Mouse (Mus musculus) kidney, embryonic 14.5 days (tissue): Measurements from ENCODE around the gene Mttp. TPM values are rescaled to one million over a fixed set of nuclear protein-coding genes. Genes with fewer than 3 reads are reported as not detected.

Experiments
- ATAC-seq: fragments of 200-750 bp; cut with Nextera tagmentation; 2 replicates; pipeline ENCODE4 v1.8.0; 2017; ENCODE audit warnings: moderate number of reproducible peaks, mild to moderate bottlenecking, moderate TSS enrichment, moderate library complexity; ENCODE audit not compliant: low FRiP score, low TSS enrichment
- H3K27ac ChIP-seq: fragments of 300-500 bp; sonication (generic); 2 replicates; pipeline ENCODE4 v1.5.1; 2014; ENCODE audit warnings: low read depth, mild to moderate bottlenecking, low read length, moderate library complexity, mixed read lengths
- H3K27me3 ChIP-seq: fragments of 300-500 bp; sonication (generic); 2 replicates; pipeline ENCODE4 v1.6.1; 2014; ENCODE audit warnings: mild to moderate bottlenecking, low read length; ENCODE audit not compliant: control insufficient read depth, insufficient read depth
- H3K36me3 ChIP-seq: fragments of 300-500 bp; sonication (generic); 2 replicates; pipeline ENCODE4 v1.6.1; 2014; ENCODE audit warnings: low read length, mixed read lengths; ENCODE audit not compliant: control insufficient read depth, insufficient read depth
- H3K4me1 ChIP-seq: fragments of 300-500 bp; sonication (generic); 2 replicates; pipeline ENCODE4 v1.6.1; 2014; ENCODE audit warnings: low read length, mixed read lengths; ENCODE audit not compliant: control insufficient read depth, insufficient read depth
- H3K4me2 ChIP-seq: fragments of 300-500 bp; sonication (generic); replicated peaks from 2 replicates; pipeline ENCODE4 v1.6.1; 2014; ENCODE audit warnings: low read depth, mild to moderate bottlenecking, low read length
- H3K4me3 ChIP-seq: fragments of 300-500 bp; sonication (generic); 2 replicates; pipeline ENCODE4 v1.5.1; 2014; ENCODE audit warnings: mild to moderate bottlenecking, low read length
- H3K9ac ChIP-seq: fragments of 300-500 bp; sonication (generic); 2 replicates; pipeline ENCODE4 v1.6.1; 2014; ENCODE audit warnings: low read depth, mild to moderate bottlenecking, low read length, moderate library complexity
- H3K9me3 ChIP-seq: fragments of 300-500 bp; sonication (generic); 2 replicates; pipeline ENCODE4 v1.6.1; 2016; ENCODE audit warnings: low read length; ENCODE audit not compliant: control insufficient read depth
- WGBS: fragments of 180-500 bp; shearing (Covaris S2); extraction: QIAGEN DNeasy Blood & Tissue Kit; methylation state at CpG from one replicate; pipeline ENCODE4 v1.1.7; 2014; 5-methylcytosine and 5-hydroxymethylcytosine counted together
- polyA plus RNA-seq: library from polyadenylated mRNA; unstranded; fragments of >200 nt; fragmentation: Nextera tagmentation; extraction: Ambion mirVana; gene quantifications from 2 replicates; pipeline ENCODE4 v1.2.1, GENCODE M21; 2014

Mttp gene
- polyA plus RNA-seq, 1 experiment from 2014 or later, result 7.6 TPM

GRCm38 (mm10) chr3:138056976-138057375 is 87.8 kb downstream of the Mttp start:
- Histone ChIP-seq H3K4me2 (no peak overlapping the region), H3K27ac (no peak overlapping the region), H3K36me3 (no peaks in the 10 kb centered on the region), H3K4me3 (no peak overlapping the region), H3K9ac (no peak overlapping the region), H3K4me1 (no peaks in the 10 kb centered on the region; the same call in 1 of the 2 replicates), H3K9me3 (no peaks in the 10 kb centered on the region), H3K27me3 (no peaks in the 10 kb centered on the region)
- 46% methylated on average over 7 of the region's 7 CpGs for WGBS
- no peak for ATAC-seq

GRCm38 (mm10) chr3:138053969-138054368 is 90.8 kb downstream of the Mttp start:
- H3K4me1 ChIP-seq, result peaks cover 4% of the 10 kb centered on the region; the same call in 1 of the 2 replicates
- no peak overlapping the region; the same call in 1 of the 2 replicates for H3K9ac ChIP-seq
- ATAC-seq, result peak; percentile 78
- H3K4me2 ChIP-seq, result no peak overlapping the region
- H3K4me3 ChIP-seq, result no peak overlapping the region
- H3K27ac ChIP-seq, result peak overlapping the region; percentile 67; the same call in 1 of the 2 replicates
- WGBS, result 4% methylated on average over 4 of the region's 4 CpGs
- H3K9me3 ChIP-seq, result no peaks in the 10 kb centered on the region
- no peaks in the 10 kb centered on the region for H3K27me3 ChIP-seq
- H3K36me3 ChIP-seq, result no peaks in the 10 kb centered on the region

GRCm38 (mm10) chr3:138051431-138051830 is 93.3 kb downstream of the Mttp start:
- 83% methylated on average over 3 of the region's 3 CpGs for WGBS
- H3K9ac ChIP-seq, result no peak overlapping the region
- no peak overlapping the region for H3K4me3 ChIP-seq
- peaks cover 4% of the 10 kb centered on the region; the same call in 1 of the 2 replicates for H3K4me1 ChIP-seq
- H3K27me3 ChIP-seq, result no peaks in the 10 kb centered on the region
- ATAC-seq, result no peak
- no peak overlapping the region for H3K27ac ChIP-seq
- H3K9me3 ChIP-seq, result no peaks in the 10 kb centered on the region
- no peak overlapping the region for H3K4me2 ChIP-seq
- H3K36me3 ChIP-seq, result no peaks in the 10 kb centered on the region

GRCm38 (mm10) chr3:138050772-138051171 is 94.0 kb downstream of the Mttp start:
- Histone ChIP-seq H3K36me3 (no peaks in the 10 kb centered on the region), H3K9me3 (no peaks in the 10 kb centered on the region), H3K4me2 (no peak overlapping the region), H3K4me3 (no peak overlapping the region), H3K27me3 (no peaks in the 10 kb centered on the region), H3K27ac (no peak overlapping the region), H3K4me1 (peaks cover 4% of the 10 kb centered on the region; the same call in 1 of the 2 replicates), H3K9ac (no peak overlapping the region)
- 11% methylated on average over 11 of the region's 11 CpGs for WGBS
- ATAC-seq, result peak; percentile 79

DNA sequence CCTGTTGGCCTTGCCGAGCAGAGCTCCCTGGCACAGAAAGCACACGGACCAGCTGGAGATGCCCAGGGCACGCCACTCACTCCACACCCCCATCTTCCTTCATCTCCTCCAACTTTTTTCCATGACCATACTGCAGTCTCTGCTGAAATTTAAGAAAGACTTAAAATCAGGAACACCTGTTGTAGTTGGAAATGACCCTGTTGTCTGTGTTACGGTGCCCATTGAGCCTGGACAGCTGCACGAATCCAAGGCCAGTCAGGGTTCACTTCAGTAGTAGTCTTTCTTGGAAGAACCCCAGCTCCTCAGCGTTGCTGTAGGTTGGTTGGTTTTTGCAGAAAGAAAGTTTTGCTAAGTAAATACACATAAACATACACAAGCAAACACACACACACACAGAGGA is 95.2 kb downstream of the Mttp start:
- H3K36me3 ChIP-seq, result no peaks in the 10 kb centered on the region
- no peak for ATAC-seq
- H3K9ac ChIP-seq, result no peak overlapping the region
- peaks cover 4% of the 10 kb centered on the region; the same call in 1 of the 2 replicates for H3K4me1 ChIP-seq
- H3K4me3 ChIP-seq, result no peak overlapping the region
- no peak overlapping the region for H3K27ac ChIP-seq
- H3K27me3 ChIP-seq, result no peaks in the 10 kb centered on the region
- H3K9me3 ChIP-seq, result no peaks in the 10 kb centered on the region
- H3K4me2 ChIP-seq, result no peak overlapping the region
- WGBS, result 84% methylated on average over 6 of the region's 6 CpGs

DNA sequence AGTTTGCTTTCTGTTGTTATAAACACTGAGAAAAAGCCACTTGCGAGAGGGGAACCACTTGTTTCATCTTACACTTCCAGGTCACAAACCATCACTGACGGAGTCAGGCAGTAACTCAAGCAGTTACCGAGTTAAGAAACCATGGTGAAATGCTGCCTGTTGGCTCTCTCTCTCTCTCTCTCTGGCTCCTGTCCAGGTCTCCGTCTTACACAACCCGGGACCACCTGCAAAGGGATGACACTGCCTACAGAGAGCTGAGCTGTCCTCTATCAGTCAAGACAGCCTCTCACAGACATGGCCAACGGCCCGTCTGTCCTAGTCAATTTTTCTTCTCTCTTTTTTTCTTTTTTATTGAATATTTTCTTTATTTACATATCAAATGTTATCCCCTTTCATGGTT is 101.5 kb downstream of the Mttp start:
- 60% methylated on average over 7 of the region's 7 CpGs for WGBS
- Histone ChIP-seq H3K9ac (no peak overlapping the region), H3K9me3 (no peaks in the 10 kb centered on the region), H3K27me3 (no peaks in the 10 kb centered on the region), H3K36me3 (no peaks in the 10 kb centered on the region), H3K4me2 (no peak overlapping the region), H3K27ac (no peak overlapping the region), H3K4me1 (no peaks in the 10 kb centered on the region), H3K4me3 (no peak overlapping the region)
- ATAC-seq, result peak; percentile 40; the same call in 1 of the 2 replicates

- no peaks in the 10 kb centered on the region for H3K36me3 ChIP-seq
- no peak overlapping the region for H3K4me2 ChIP-seq
- H3K27ac ChIP-seq, result no peak overlapping the region
- H3K9me3 ChIP-seq, result no peaks in the 10 kb centered on the region
- H3K9ac ChIP-seq, result no peak overlapping the region
- no peaks in the 10 kb centered on the region for H3K27me3 ChIP-seq
- no peaks in the 10 kb centered on the region for H3K4me1 ChIP-seq
- WGBS, result 59% methylated on average over 3 of the region's 3 CpGs
- peak; percentile 58; the same call in 1 of the 2 replicates for ATAC-seq
- no peak overlapping the region for H3K4me3 ChIP-seq
Observed at GRCm38 (mm10) chr3:138041591-138042301, 103.0 kb downstream of the Mttp start.

GRCm38 (mm10) chr3:138040938-138041337 is 103.8 kb downstream of the Mttp start:
- 79% methylated on average over 2 of the region's 2 CpGs for WGBS
- Histone ChIP-seq H3K4me2 (no peak overlapping the region), H3K36me3 (no peaks in the 10 kb centered on the region), H3K9me3 (no peaks in the 10 kb centered on the region), H3K27ac (no peak overlapping the region), H3K4me3 (no peak overlapping the region), H3K9ac (no peak overlapping the region), H3K4me1 (no peaks in the 10 kb centered on the region), H3K27me3 (no peaks in the 10 kb centered on the region)
- no peak for ATAC-seq
